Mouse (Mus musculus): ENCODE results near the gene Ganab.

Gene Ganab

DNA sequence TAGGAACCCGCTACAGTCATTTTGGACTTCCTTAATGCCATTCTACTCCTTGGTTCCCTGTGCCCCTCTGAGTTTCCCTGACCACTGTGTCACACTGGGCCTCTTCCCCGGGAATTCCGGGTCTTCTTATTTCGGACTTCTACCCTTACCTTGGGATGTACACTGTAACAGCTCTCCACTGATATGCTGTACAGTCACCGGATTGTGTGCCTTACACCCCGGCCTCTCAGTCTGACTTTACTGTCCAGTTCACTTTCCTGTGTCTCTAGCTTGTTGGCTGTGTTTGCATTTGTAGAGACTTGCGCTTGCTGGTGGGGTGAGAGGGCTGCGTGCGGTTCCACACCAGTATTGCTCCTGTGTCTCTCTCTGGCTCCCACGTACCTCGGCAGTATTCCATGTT is 32.2 kb downstream of the Ganab start:
- DNase-seq = no peak

DNA sequence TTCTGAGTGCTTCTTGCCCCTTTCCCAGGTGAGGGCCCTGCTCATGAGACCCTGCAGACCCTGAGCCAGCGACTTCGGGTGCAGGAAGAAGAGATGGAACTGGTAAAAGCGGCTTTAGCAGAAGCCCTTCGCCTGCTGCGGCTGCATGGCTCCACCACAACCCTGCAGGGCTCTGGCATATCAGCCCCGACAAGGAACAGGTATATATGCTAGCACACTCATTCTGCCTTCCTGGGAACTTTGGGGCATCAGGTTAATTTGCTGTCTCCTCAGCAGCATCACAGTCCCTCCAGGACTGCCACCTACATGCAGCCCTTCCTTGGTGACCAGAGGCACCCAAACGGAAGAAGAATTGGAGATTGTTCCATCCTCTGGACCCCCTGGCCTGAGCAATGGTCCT is 32.9 kb downstream of the Ganab start:
- DNase-seq = no peak

DNA sequence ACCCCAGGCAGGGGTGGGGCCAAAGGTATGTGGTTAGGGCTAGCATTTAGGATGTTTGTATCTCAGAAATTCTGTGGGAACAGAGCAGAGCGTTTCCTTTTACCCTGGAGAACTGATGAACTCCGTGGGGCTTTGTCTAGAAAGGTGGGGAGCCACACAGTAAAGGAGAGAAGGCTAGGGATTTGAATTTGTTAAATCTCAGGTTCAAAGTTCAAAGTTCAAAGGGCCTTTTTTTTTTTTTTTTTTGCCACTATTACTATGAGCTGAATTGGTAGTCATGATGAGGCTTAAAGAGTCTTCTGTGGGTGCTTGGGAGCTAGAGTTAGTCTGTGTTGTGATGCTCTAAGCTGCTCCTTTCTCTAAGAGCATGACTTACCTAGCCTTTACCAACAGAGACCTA is 38.9 kb downstream of the Ganab start:
- DNase-seq = no peak

DNA sequence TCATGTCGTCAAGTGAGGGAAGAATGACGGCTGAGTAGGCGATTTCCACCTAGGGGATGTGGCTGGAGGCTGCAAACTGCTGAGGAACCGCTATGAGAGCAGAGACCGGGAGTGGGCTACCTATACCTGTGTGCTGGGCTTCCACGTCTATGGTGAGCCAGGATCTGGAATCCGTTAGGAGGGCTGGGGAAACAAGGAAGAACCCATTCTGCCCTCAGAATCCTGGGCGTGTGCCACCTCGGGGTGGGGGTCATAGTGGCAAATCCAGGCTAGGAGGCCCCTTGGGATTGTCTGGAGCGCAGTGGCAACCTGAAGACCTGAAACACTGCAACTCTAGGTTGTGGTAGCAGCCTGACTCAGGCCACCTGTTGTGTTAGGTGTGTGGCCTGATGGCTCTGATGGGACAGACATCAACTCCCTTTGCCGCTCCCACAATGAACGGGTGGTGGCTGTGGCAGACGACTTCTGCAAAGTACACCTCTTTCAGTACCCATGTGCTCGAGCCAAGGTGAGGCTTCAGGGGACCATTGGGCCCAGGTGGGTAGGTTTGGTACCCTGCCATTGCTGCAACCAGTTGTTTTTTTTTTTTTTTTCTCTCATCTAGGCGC is 42.8 kb downstream of the Ganab start:
- DNase-seq = no peak

DNA sequence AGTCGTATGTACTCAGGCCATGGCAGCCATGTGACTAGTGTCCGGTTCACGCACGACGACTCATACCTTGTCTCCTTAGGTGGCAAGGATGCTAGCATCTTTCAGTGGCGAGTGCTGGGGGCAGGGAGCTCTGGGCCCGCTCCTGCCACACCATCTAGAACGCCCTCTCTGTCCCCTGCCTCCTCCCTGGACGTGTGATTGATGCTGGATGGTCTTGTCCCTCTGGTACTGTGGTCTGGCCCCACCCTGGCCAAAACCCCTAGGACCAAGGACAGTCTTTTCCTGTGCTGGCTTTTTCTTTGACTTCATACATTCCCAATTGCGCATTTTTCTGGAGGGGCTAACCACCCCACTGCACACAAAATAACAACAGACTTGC is 43.3 kb downstream of the Ganab start:
- no peak for DNase-seq

- DNase-seq = peak; percentile 99
Observed at GRCm38 (mm10) chr19:8941515-8942217, 43.8 kb downstream of the Ganab start, which contains the start of gene Mta2. Gene Mta2 (plus strand): TSS chr19:8941875.

DNA sequence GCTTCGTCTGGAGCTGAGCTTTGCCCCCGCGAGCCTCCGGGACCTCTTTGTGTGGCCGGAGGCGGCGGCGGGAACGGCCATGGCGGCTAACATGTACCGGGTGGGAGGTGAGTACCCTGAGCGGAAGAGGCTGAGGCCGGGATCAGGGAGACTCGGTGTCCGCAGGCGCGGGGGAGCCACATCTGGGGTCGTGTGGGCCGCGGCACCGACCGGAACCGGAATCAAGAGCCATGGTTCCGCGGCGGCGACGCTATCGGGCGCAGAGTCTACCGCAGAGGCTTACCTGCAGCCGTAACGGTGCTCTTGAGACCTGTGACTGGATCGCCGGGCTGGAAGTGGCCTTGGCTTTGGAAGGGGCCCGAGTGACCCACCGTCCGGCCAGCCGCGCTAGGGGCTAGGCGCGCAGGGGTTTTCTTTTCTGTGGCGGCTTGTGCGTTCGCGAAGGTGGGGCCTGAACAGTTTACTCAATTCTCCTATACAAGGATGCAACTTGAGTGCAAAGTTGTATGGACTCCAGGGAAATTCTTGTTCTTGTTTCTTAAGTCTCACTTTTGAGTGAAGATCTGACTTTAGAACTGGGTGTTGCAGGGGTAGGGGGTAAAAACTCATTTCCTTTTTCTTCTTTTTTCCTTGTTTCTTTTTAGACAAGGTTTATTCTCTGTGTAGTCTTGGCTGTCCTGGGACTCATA is 44.5 kb downstream of the Ganab start:
- DNase-seq = peak in 1 of 2 experiments; percentile 62

- DNase-seq = no peak
Observed at GRCm38 (mm10) chr19:8943047-8943446, 45.2 kb downstream of the Ganab start.

- DNase-seq = no peak
Observed at GRCm38 (mm10) chr19:8944062-8944461, 46.2 kb downstream of the Ganab start.

DNA sequence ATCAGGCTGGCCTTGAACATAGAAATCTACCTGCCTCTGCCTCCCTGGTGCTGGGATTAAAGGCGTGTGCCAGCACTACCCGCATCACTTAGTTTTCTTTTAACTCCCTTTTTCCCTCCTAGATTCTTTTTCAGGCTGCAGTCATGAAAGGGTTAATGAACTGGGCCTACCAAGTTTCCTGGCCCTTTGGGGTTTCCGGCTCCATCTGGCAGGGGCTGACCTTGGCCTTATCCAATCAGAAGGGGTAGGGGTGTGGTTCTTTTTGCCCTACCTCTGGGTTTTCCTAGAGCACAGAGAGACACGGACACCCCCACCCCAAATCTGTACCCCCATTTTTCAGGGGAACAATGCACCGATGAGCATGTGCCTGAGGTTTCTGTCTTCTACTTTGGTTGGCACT is 46.9 kb downstream of the Ganab start:
- peak in 1 of 2 experiments; percentile 36 for DNase-seq

GRCm38 (mm10) chr19:8945251-8945650 is 47.4 kb downstream of the Ganab start:
- DNase-seq = no peak

DNA sequence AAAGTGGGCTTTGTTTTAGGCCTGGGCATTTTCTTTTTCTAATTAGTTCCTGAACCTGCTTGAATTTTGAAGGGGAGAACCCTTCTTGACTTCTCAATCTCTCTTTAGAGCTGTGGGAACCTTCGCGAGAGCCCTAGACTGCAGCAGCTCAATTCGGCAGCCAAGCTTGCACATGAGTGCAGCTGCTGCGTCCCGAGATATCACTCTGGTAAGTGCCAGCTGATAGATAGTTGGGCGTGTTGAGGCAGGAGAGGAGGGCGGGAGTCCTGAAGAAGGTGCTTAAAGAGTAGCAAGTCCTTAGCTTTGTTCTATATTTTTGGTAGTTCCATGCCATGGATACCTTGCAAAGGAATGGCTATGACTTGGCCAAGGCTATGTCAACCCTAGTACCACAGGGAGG is 49.1 kb downstream of the Ganab start:
- no peak for DNase-seq

DNA sequence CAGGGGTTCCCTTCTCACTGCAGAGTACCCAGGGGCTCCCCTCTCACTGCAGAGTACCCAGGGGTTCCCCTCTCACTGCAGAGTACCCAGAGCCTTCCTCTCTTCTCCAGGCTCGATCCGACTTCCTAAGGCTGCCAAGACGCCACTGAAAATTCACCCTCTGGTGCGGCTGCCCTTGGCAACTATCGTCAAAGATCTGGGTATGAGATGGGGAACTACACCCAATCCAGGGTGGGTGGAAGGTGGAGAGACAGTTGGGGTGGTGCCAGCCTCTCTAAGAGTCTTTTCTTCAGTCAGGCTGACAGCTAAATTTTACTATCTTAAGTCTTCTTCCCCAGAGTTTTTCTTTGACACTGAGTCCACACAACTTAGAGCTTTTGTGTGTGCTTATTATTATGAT is 52.3 kb downstream of the Ganab start:
- no peak for DNase-seq

GRCm38 (mm10) chr19:8952241-8952640 is 54.4 kb downstream of the Ganab start:
- DNase-seq = no peak

GRCm38 (mm10) chr19:8953135-8954039 is 55.5 kb downstream of the Ganab start, which contains the start of gene Tut1:
Gene Tut1 (plus strand): TSS chr19:8953847.
- peak; percentile 84 to 96 for DNase-seq

DNA sequence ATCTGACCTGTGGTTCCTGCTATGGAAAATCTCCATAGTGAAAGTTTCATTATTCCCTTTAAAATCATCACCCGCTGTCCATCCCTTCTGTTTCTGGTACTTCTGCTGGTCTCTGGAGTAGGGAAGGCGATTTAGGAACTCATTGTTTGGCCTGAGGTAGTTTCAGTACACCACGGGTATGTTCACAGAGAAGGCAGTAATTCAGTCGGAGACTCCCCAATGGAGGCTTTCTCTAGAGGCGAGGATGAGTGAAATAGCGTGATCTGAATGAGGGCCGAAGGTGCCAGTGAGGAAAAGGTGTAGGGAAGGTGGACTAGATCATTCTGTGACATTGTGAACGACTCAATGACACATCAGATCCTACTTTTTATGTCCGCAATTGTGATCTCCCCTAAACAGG is 56.3 kb downstream of the Ganab start:
- no peak for DNase-seq

- no peak for DNase-seq
Observed at GRCm38 (mm10) chr19:8962256-8962655, 64.4 kb downstream of the Ganab start.

- no peak for DNase-seq
Observed at GRCm38 (mm10) chr19:8965075-8965474, 67.2 kb downstream of the Ganab start.

DNA sequence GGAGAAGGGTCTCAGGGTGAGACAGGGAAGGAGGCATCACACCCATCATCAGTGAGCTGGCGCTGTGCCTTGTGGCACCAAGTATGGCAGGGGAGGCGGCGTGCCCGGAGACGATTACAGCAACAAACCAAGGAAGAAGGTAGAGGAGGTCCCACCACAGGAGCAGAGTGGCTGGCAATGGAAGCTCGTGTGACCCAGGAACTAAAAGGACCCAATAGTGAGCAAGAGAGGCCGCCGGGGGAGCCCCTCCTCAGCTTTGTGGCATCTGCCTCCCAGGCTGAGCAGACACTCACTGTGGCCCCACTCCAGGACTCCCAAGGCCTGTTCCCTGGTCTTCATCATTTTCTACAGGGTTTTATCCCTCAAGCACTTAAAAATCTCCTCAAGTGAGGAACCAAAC is 67.9 kb downstream of the Ganab start:
- DNase-seq = peak in 1 of 2 experiments; percentile 16

GRCm38 (mm10) chr19:8966198-8966589 is 68.3 kb downstream of the Ganab start:
- DNase-seq = no peak

All from cerebellum, postnatal 36 days (tissue).